ENCODE assay signal across 22 mouse cellular contexts in the genomic region with DNA sequence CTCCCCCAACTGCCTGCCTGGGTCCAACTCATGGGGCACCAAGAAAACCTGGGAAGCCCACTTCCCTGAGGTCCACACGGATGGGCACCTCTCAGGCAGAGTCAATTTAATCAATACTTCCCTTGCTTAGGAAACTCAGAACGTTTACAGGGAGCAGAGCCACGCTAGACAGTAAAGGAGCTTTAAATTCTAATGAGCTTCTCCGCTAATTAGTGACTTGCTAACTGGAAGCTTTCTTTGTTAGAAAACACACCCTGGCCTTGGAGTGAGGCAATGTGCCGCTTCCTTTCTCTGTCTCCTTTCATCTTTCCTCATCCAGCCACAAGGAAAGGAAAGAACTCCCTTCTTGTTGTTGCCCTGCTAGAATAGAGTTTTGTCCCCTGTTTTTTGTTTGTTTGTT. TPM values are rescaled to one million over a fixed set of nuclear protein-coding genes. Genes with fewer than 3 reads are reported as not detected.
A peak's percentile ranks its signal among the peaks of the same experiment; 100 is the strongest.
DNase-seq lines count a peak whose midpoint lies in the region; ATAC-seq lines count a peak whose summit lies in the region.
"Had no signal": no experiment of that assay in that cellular context is flagged by ENCODE, and none has a peak within 500 bp of the region (broad histone marks: within the 10 kb centered on the region; RNA-seq: fewer than 3 reads in every experiment).

No protein-coding gene starts in this region.

- H3K4me2 ChIP-seq in forebrain, embryonic 12.5 days, result no peak overlapping the region
- peak overlapping the region; percentile 22; the same call in 1 of the 2 replicates for H3K4me2 ChIP-seq in forebrain, embryonic 13.5 days
- peak overlapping the region; percentile 21; the same call in 1 of the 2 replicates for H3K4me2 ChIP-seq in forebrain, embryonic 16.5 days (ENCODE audit: low read length)
- H3K4me2 ChIP-seq: heart, embryonic 11.5 days; hindbrain, embryonic 12.5 days; hindbrain, embryonic 15.5 days had no signal

- no peak for DNase-seq in forebrain, embryonic 10.5 days (ENCODE audit: extremely low spot score, low spot score)
- peak; percentile 68 for DNase-seq in retina, postnatal 1 day
- no peak for DNase-seq in thymus, postnatal 14 days
- DNase-seq in ovary, postnatal 36 days (ENCODE audit: low spot score), result no peak
- DNase-seq: adrenal gland, postnatal 10 days; adrenal gland, postnatal 36 days; B cell, adult 2 months; cerebellum, adult 11 months; cerebellum, adult 9-10 months; cerebellum, postnatal 14 days; gastrocnemius, postnatal 25 days; heart, adult 11 months had no signal

- H3K9me3 ChIP-seq in forebrain, embryonic 12.5 days, result no peaks in the 10 kb centered on the region
- H3K9me3 ChIP-seq in forebrain, embryonic 10.5 days, result no peaks in the 10 kb centered on the region
- H3K9me3 ChIP-seq in forebrain, embryonic 13.5 days (replicated peaks), result no peaks in the 10 kb centered on the region
- no peaks in the 10 kb centered on the region for H3K9me3 ChIP-seq in forebrain, embryonic 16.5 days (ENCODE audit: control insufficient read depth, low read length)
- H3K9me3 ChIP-seq: hindbrain, embryonic 12.5 days; hindbrain, embryonic 15.5 days had no signal

- H3K4me3 ChIP-seq in forebrain, embryonic 12.5 days (replicated peaks), result no peak overlapping the region
- H3K4me3 ChIP-seq in forebrain, embryonic 10.5 days, result no peak overlapping the region
- no peak overlapping the region for H3K4me3 ChIP-seq in forebrain, embryonic 13.5 days
- no peak overlapping the region for H3K4me3 ChIP-seq in forebrain, embryonic 16.5 days (replicated peaks; ENCODE audit: low read length)
- H3K4me3 ChIP-seq: hindbrain, embryonic 12.5 days; hindbrain, embryonic 15.5 days had no signal

- no peak overlapping the region for H3K27ac ChIP-seq in forebrain, embryonic 12.5 days
- H3K27ac ChIP-seq in forebrain, embryonic 10.5 days, result no peak overlapping the region
- no peak overlapping the region for H3K27ac ChIP-seq in forebrain, embryonic 13.5 days
- H3K27ac ChIP-seq in forebrain, embryonic 16.5 days (ENCODE audit: low read length), result no peak overlapping the region
- H3K27ac ChIP-seq: hindbrain, embryonic 12.5 days; hindbrain, embryonic 15.5 days had no signal

- H3K4me1 ChIP-seq in forebrain, embryonic 12.5 days, result peaks cover 7% of the 10 kb centered on the region; the same call in 1 of the 2 replicates
- peaks cover 13% of the 10 kb centered on the region for H3K4me1 ChIP-seq in forebrain, embryonic 10.5 days
- peaks cover 12% of the 10 kb centered on the region for H3K4me1 ChIP-seq in forebrain, embryonic 13.5 days
- peaks cover 6% of the 10 kb centered on the region for H3K4me1 ChIP-seq in forebrain, embryonic 16.5 days (replicated peaks; ENCODE audit: control insufficient read depth, insufficient read depth, low read length)
- H3K4me1 ChIP-seq: hindbrain, embryonic 15.5 days had no signal

- no peaks in the 10 kb centered on the region for H3K36me3 ChIP-seq in forebrain, embryonic 12.5 days (replicated peaks)
- no peaks in the 10 kb centered on the region for H3K36me3 ChIP-seq in forebrain, embryonic 10.5 days (replicated peaks)
- no peaks in the 10 kb centered on the region for H3K36me3 ChIP-seq in forebrain, embryonic 13.5 days (ENCODE audit: poor library complexity, severe bottlenecking)
- no peaks in the 10 kb centered on the region for H3K36me3 ChIP-seq in forebrain, embryonic 16.5 days (ENCODE audit: control insufficient read depth, insufficient read depth)
- H3K36me3 ChIP-seq: G1E; hindbrain, embryonic 12.5 days; hindbrain, embryonic 15.5 days had no signal

- no peak overlapping the region for H3K9ac ChIP-seq in forebrain, embryonic 12.5 days
- no peak overlapping the region for H3K9ac ChIP-seq in forebrain, embryonic 13.5 days
- no peak overlapping the region for H3K9ac ChIP-seq in forebrain, embryonic 16.5 days (replicated peaks; ENCODE audit: low read depth, low read length)
- H3K9ac ChIP-seq: hindbrain, embryonic 12.5 days; hindbrain, embryonic 15.5 days had no signal

- ATAC-seq in forebrain, embryonic 12.5 days (ENCODE audit: low FRiP score), result 0 out of 2 replicates have a peak, but pooled peaks have one; percentile 6
- no peak for ATAC-seq in forebrain, embryonic 13.5 days
- ATAC-seq in forebrain, embryonic 16.5 days, result no peak
- ATAC-seq: intestine, postnatal 0 days; Patski had no signal

- 5% methylated on average over 5 of the region's 5 CpGs for WGBS in forebrain, embryonic 12.5 days
- 10% methylated on average over 5 of the region's 5 CpGs for WGBS in forebrain, embryonic 10.5 days
- 5% methylated on average over 5 of the region's 5 CpGs for WGBS in forebrain, embryonic 13.5 days
- 8% methylated on average over 5 of the region's 5 CpGs for WGBS in forebrain, embryonic 16.5 days

- peaks cover 25% of the 10 kb centered on the region for H3K27me3 ChIP-seq in forebrain, embryonic 12.5 days
- peaks cover 17% of the 10 kb centered on the region for H3K27me3 ChIP-seq in forebrain, embryonic 10.5 days (ENCODE audit: poor library complexity, severe bottlenecking)
- peaks cover 15% of the 10 kb centered on the region; the same call in 1 of the 2 replicates for H3K27me3 ChIP-seq in forebrain, embryonic 13.5 days
- H3K27me3 ChIP-seq in forebrain, embryonic 16.5 days (replicated peaks; ENCODE audit: control insufficient read depth, insufficient read depth, low read length), result no peaks in the 10 kb centered on the region; the same call in 1 of the 2 replicates

RNA-seq across cellular contexts. Expression of a gene that starts 21.7 kb away (rescaled TPM):
- polyA plus RNA-seq in forebrain, embryonic 12.5 days (2016; fragmentation: Nextera tagmentation; extraction: Ambion mirVana), result 7.5 and 7.8 TPM in 2 replicates
- polyA plus RNA-seq in forebrain, embryonic 10.5 days (2016; fragmentation: Nextera tagmentation; extraction: Ambion mirVana), result 2.0 and 2.3 TPM in 2 replicates
- polyA plus RNA-seq in forebrain, embryonic 13.5 days (2015; fragmentation: Nextera tagmentation; extraction: Ambion mirVana), result 7.8 and 8.5 TPM in 2 replicates
- 14.9 and 16.4 TPM in 2 replicates for polyA plus RNA-seq in forebrain, embryonic 16.5 days (2015; fragmentation: Nextera tagmentation; extraction: Ambion mirVana)
- polyA plus RNA-seq: G1E had no signal

RNA-seq across cellular contexts. Expression of a gene that starts 54.6 kb away (rescaled TPM):
- polyA plus RNA-seq in forebrain, embryonic 12.5 days (2016; fragmentation: Nextera tagmentation; extraction: Ambion mirVana), result 0.38 TPM in 1 of 2 replicates, not detected in the other
- polyA plus RNA-seq in forebrain, embryonic 10.5 days (2016; fragmentation: Nextera tagmentation; extraction: Ambion mirVana), result not detected in 2 replicates
- polyA plus RNA-seq in forebrain, embryonic 13.5 days (2015; fragmentation: Nextera tagmentation; extraction: Ambion mirVana), result 0.31 TPM in 1 of 2 replicates, not detected in the other
- polyA plus RNA-seq in forebrain, embryonic 16.5 days (2015; fragmentation: Nextera tagmentation; extraction: Ambion mirVana), result not detected in 2 replicates
- polyA plus RNA-seq: embryonic facial prominence, embryonic 11.5 days; G1E; hindbrain, embryonic 12.5 days; hindbrain, embryonic 15.5 days had no signal
